Mouse (Mus musculus) liver, adult 2 months (tissue): ENCODE results near the gene Itgb2l.

Experiments
- CTCF ChIP-seq: fragments of 200-500 bp; IDR thresholded peaks from 2 replicates; pipeline ENCODE4 v1.5.1; 2011; ENCODE audit warnings: low read depth, low read length, control low read depth
- POLR2A ChIP-seq: fragments of 200-500 bp; IDR thresholded peaks from 2 replicates; pipeline ENCODE4 v1.6.1; 2011; ENCODE audit warnings: low read length, control low read depth; ENCODE audit not compliant: insufficient read depth; ENCODE audit errors: extremely low read depth

DNA sequence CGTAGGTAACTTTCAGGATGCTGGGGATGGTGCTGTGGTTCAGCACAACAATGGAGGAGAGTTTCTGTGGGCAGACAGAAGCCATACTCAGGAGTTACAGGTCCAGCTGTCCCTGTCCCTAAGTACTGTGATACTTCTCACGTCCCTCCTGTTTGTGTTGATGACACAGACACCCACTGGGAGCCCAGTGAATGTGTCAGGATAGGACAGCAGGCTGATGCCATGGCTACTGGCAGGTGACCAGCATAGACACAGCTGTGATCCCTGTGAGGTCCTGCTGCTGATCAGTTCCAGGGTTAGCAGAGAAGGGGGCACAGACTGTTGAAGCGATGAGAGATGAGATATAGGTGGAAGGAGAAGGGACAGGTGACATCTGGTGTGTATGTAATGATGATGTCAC is 14.4 kb downstream of the Itgb2l start:
- TF ChIP-seq POLR2A, result no peak
- no peak for TF ChIP-seq CTCF
